ENCODE assay signal across 35 mouse cellular contexts in the genomic region with DNA sequence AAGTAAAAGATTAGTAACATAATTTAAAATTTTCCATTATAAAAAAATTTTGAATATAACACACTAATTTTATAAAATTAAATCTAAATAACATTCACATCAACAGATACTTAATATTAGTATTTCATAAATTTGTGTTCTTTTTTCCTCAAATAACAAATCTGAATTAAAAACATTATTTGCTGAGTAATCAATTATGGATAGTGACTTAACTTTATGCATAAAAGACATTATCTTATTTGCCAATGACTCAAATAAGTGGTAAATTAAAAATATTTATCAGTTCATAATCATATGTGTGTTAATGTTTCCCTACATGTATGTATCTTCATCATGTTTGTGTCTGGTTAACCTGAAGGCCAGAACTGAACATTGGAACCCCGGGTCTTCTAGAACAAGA.
"Had no signal": no experiment of that assay in that cellular context is flagged by ENCODE, and none has a peak within 500 bp of the region (broad histone marks: within the 10 kb centered on the region; RNA-seq: fewer than 3 reads in every experiment).

No protein-coding gene starts in this region.

- H3K4me2 ChIP-seq: heart, embryonic 11.5 days; heart, embryonic 12.5 days; heart, embryonic 13.5 days; heart, embryonic 15.5 days; hindbrain, embryonic 12.5 days; hindbrain, embryonic 13.5 days; hindbrain, embryonic 14.5 days; hindbrain, embryonic 15.5 days; intestine, embryonic 15.5 days; kidney, embryonic 15.5 days had no signal

- H3K36me3 ChIP-seq: heart, embryonic 10.5 days; heart, embryonic 12.5 days; heart, embryonic 13.5 days; heart, embryonic 15.5 days; hindbrain, embryonic 10.5 days; hindbrain, embryonic 12.5 days; hindbrain, embryonic 13.5 days; hindbrain, embryonic 15.5 days; intestine, embryonic 15.5 days; kidney, embryonic 15.5 days had no signal

- H3K4me3 ChIP-seq: heart, embryonic 10.5 days; heart, embryonic 12.5 days; heart, embryonic 13.5 days; heart, embryonic 15.5 days; hindbrain, embryonic 10.5 days; hindbrain, embryonic 12.5 days; hindbrain, embryonic 13.5 days; hindbrain, embryonic 15.5 days; intestine, embryonic 15.5 days; kidney, embryonic 15.5 days; layer of hippocampus, adult 2 months; left cerebral cortex, adult 2 months had no signal

- H3K27me3 ChIP-seq: heart, embryonic 12.5 days; heart, embryonic 13.5 days; heart, embryonic 15.5 days; hindbrain, embryonic 12.5 days; hindbrain, embryonic 13.5 days; hindbrain, embryonic 15.5 days; intestine, embryonic 15.5 days; kidney, embryonic 15.5 days had no signal

- H3K9me3 ChIP-seq: heart, embryonic 10.5 days; heart, embryonic 12.5 days; heart, embryonic 13.5 days; heart, embryonic 15.5 days; hindbrain, embryonic 10.5 days; hindbrain, embryonic 12.5 days; hindbrain, embryonic 13.5 days; hindbrain, embryonic 15.5 days; intestine, embryonic 15.5 days; kidney, embryonic 15.5 days had no signal

- H3K9ac ChIP-seq: heart, embryonic 12.5 days; heart, embryonic 13.5 days; heart, embryonic 15.5 days; hindbrain, embryonic 12.5 days; hindbrain, embryonic 13.5 days; hindbrain, embryonic 14.5 days; hindbrain, embryonic 15.5 days; intestine, embryonic 15.5 days; kidney, embryonic 15.5 days had no signal

- H3K4me1 ChIP-seq: heart, embryonic 10.5 days; heart, embryonic 12.5 days; heart, embryonic 13.5 days; heart, embryonic 15.5 days; hindbrain, embryonic 10.5 days; hindbrain, embryonic 12.5 days; hindbrain, embryonic 13.5 days; hindbrain, embryonic 15.5 days; intestine, embryonic 15.5 days; kidney, embryonic 15.5 days had no signal

- H3K27ac ChIP-seq: heart, embryonic 10.5 days; heart, embryonic 13.5 days; heart, embryonic 15.5 days; hindbrain, embryonic 10.5 days; hindbrain, embryonic 12.5 days; hindbrain, embryonic 13.5 days; hindbrain, embryonic 14.5 days; hindbrain, embryonic 15.5 days; hindbrain, postnatal 0 days; intestine, embryonic 15.5 days; kidney, embryonic 15.5 days; kidney, postnatal 0 days; layer of hippocampus, adult 2 months; left cerebral cortex, adult 2 months had no signal

- DNase-seq: heart, postnatal 10 days; heart, postnatal 14 days; heart, postnatal 36 days; heart, postnatal 4 days; kidney, adult 11 months; kidney, adult 18-20 months; kidney, adult 2 months; kidney, adult 8-10 months; kidney, adult 9 months; kidney, postnatal 10 days; kidney, postnatal 14 days; kidney, postnatal 36 days; kidney, postnatal 4 days; layer of hippocampus, adult 9-11 months; layer of hippocampus, postnatal 36 days had no signal

- ATAC-seq: hindbrain, embryonic 16.5 days; hindbrain, postnatal 0 days; inflammation-experienced regulatory T-cells, adult 6 months; intestine, embryonic 15.5 days; intestine, embryonic 16.5 days; intestine, postnatal 0 days had no signal
